Mouse (Mus musculus) gastrocnemius, postnatal 25 days (tissue): ENCODE measurements around the gene Morc1. TPM values are rescaled to one million over a fixed set of nuclear protein-coding genes. Genes with fewer than 3 reads are reported as not detected.

Experiments
- DNase-seq: peaks from one replicate; pipeline ENCODE4 v3.0.0; 2022
- total RNA-seq, 2 experiments: library from RNA; stranded (reverse); gene quantifications; 1 replicate in 1 of 2; 2 replicates in 1 of 2; pipeline ENCODE4 v1.2.3; 2021

Morc1 gene
- total RNA-seq, 2 experiments from 2014 or later: 0.13 TPM; not detected in 1

DNA sequence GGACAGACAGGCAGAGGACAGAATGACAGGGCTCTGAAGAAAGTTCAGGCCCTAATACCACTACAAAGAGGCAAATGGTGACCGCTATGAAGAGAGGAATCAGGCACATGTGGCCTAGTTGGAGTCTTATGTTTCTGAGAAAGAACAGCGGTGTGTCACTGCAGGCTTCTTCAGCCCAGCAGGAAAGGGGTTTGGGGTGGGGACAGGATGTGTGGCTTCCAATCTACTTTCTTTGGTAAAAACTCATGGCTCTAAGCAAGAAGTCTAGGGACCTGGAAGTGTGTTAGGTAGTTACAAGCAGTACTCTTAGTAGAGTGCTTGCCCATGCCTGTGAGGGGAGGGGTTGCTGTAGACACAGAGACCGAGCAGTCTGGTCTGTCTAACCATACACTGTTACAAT lies 196.3 kb downstream of the Morc1 start:
- DNase-seq: no peak

DNA sequence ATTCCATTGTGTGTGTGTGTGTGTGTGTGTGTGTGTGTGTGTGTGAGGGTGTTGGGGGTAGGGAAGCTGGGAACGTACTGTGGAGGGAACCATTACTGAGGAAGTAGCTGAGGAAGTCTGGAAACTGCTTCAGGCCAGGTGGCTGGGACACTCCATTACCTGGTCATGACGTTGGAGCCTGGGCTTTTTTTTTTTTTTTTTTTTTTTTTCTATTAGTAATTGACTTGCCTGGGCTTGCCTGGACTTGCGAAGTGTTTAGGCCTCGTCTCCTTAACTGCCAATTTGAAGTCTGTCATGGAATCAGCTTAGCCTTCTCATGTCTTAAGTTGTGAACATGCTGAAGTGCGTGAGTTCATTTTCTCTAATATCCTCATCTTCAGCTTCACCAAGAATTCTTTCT lies 198.7 kb downstream of the Morc1 start:
- DNase-seq: no peak

DNA sequence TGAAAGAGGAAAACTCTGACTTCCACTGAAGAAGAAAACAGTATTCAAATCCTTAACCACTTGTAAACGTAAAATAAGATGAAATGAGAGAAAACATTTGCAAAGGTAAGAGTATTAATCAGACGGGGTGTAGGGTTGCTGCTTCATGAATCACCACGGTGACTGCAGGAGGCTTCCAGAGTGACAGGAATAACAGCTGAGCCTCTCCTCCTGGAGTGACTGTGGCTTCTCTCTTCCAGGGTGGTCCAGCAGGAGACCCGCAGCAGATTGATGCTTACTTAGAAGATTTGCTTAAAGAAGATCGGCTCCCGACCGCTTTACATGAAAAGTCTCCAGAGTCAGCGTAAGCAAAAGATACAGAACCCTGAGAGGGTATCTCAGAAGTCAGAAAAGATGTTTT lies 199.4 kb downstream of the Morc1 start:
- DNase-seq: no peak

DNA sequence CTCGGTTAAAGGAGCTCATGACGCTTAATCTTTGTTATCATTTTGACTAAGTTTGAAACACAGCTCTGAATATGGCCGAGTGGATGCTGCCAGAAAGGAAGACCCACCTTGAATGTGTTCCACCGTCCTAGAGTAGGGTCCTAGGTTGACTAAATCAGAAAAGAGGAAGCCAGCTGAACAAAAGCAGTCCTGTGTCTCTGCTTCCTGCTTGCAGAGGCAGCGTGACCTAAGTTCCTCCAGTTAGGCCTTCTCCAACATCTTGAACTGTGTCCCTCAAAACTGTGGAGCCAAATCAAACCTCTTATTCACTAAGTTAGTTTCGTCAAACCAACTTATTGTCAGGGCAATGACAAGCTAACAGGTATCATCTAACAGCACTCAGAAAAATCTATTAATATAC lies 201.3 kb downstream of the Morc1 start:
- DNase-seq: no peak

DNA sequence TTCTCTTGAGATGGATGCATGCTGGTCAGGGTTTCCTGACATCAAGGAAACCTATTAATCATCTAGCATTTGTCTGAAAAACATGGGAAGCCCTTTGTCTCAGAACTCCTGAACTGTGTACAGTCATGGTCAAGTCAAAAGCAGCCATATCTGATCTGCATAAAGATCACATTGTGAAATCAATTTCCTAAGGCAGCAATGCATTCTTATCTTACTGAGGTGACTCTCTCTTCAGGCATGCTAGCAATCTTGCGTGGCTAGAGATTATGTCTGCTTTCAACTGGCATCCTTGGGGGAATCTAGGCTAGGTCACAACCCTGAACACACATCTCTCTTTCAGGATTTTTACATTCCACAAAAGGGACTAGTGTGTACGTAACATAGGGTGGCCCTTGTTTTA lies 215.2 kb downstream of the Morc1 start:
- no peak for DNase-seq

DNA sequence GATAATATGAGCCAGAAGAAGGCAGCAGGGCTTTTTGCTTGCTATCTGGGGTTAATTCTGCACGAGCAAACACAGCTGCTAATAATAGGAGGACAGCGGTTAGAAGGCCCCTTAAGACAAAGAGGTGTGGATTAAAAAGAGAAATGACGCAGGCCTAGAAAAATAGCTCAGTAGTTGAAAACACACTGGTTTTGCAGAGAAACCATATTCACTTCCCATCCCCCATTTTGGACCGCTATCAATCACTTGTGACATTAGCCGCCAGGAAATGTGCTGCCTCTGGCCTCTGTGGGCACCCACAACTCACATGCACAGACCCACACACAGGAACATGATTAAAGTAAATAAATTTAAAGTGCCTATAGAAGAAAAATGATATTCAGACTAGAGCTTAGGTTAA lies 240.7 kb downstream of the Morc1 start:
- no peak for DNase-seq

DNA sequence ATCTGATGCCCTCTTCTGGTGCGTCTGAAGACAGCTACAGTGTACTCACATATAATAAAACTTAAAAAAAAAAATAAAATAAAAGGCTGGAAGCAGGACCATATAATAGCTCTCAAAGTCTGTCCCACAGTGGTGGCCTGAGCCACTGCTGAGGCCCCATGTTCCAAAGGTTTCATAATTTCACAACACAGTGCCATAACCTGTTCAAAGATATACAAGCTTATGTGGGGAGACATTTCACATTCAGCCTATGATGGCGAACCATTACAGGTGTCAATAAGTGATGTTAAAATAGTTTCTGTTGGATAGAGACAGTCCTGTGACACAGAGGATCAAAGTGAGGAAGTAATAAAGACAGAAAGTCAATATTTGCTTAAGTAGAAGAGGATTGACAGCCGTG lies 241.6 kb downstream of the Morc1 start:
- DNase-seq: no peak

DNA sequence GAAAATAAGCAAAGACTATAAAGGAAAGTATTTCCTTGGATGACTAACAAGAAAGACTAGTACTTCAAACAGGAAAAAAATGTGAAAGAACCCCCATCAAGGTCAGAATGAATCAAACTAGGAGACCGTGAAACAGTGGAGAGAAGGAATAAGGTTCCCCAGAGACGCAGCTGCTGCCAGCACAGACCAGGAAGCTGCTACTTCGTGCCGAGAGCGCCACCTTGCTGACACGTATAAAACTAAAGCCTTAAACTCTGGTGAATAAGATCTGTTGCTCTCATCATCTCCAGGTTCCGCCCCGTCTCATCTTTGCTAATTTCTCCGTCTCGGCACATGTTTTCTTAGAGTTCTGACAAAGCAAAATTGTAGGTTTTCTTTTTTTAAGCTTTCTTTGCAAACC lies 244.6 kb downstream of the Morc1 start:
- peak; percentile 33 for DNase-seq

DNA sequence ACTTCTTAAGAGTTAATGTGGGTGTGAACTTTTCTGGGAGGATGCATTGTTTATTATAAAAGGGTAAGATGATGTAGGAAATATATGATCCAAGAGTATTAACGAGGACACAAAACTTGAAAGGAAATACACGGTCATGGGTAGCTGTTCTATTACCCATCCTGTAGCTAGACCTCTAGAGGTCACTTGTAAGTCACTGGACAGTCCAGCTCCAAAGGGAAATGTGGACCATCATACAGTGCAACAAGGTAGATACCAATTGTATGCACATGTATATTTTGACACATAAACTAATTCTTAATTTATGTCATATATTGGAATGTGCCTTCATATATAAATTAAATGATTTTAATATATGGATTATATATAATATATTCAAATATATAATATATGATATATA lies 245.2 kb downstream of the Morc1 start:
- no peak for DNase-seq

DNA sequence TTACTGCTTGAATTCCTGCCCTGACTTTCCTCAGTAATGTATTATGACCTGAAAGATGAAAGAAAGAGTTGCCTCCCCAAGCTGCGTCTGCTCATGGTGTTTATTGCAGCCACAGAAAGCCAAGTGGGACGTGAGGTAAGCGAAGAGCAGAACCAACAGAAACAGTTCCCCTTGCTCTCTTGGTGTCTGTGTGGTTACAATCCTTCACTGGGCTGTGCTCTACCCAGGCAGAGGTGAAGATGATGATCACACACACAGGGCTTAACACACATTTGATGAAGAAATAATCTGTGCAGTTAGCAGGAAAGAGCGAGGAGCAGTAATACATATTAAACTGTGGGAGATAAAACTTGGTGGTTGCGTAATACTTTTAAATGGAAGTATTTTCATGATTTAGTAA lies 246.3 kb downstream of the Morc1 start:
- DNase-seq: no peak

DNA sequence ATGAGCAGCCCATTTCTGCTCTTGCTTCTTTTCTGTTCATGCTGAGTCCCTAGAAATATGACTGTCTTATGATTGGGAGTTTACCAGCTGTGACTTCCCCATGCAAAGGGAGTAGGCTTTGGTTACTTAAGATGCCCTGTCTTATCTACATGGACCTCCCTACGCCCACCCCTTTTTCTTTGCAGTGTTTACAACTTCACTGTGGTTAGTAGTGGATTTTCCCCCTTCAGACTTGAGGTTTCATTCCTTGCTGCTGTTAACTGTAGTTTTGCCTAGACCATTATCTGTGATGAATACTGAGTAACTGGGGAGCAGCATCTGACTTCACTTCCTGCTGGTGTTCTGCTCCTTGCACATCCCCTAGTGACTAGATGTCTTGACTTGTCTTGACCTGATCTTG lies 247.0 kb downstream of the Morc1 start:
- no peak for DNase-seq

Other genes with a start within 250 kb of the Morc1 start
- not detected for gene Dppa4, start 147.5 kb upstream of the Morc1 start, total RNA-seq
- gene Dppa2, start 127.3 kb upstream of the Morc1 start, total RNA-seq: not detected
- gene Gm5485, start 18.8 kb upstream of the Morc1 start, total RNA-seq: not detected